Mouse (Mus musculus): Measurements from ENCODE around the gene Fry. TPM values are rescaled to one million over a fixed set of nuclear protein-coding genes. Genes with fewer than 3 reads are reported as not detected.
"Not testable (repeated sequence)": the region's sequence is repeated elsewhere in the genome, so short reads cannot be mapped to it uniquely, and the experiment has no call there.

Fry gene
- total and polyA plus RNA-seq, 3 experiments, result 43.8 to 153 (median 117) TPM

GRCm38 (mm10) chr5:150468431-150468830 is 350.0 kb downstream of the Fry start:
- no peaks in the 10 kb centered on the region for H3K27me3 ChIP-seq (ENCODE audit: control insufficient read depth, insufficient read depth, low read length)
- TF ChIP-seq EP300 (IDR thresholded peaks at IDR 0.05; ENCODE audit: insufficient read depth, low read depth, low read length) (peak; percentile 100), POLR2A (IDR thresholded peaks at IDR 0.05; ENCODE audit: insufficient read depth, low read depth, low read length) (peak; percentile 53; the same call in 1 of the 2 replicates), CTCF (IDR thresholded peaks at IDR 0.05) (no peak)
- H3K4me3 ChIP-seq, result no peak overlapping the region
- DNase-seq, result peak; percentile 48 to 64
- peaks cover 36% of the 10 kb centered on the region for H3K36me3 ChIP-seq (ENCODE audit: control insufficient read depth, insufficient read depth, low read length)
- H3K9ac ChIP-seq (ENCODE audit: low read depth, low read length), result 0 out of 2 replicates have a peak overlapping the region, but pooled peaks have one; percentile 10
- intact Hi-C loops (cut with DNase I), result loop anchor here (1.0 kb wide), 1 partner anchor 11 kb away; no protein-coding TSS in a partner anchor
- H3K27ac ChIP-seq, result peak overlapping the region; percentile 87
- WGBS, result 31% methylated on average over 6 of the region's 6 CpGs
- H3K4me1 ChIP-seq (ENCODE audit: control insufficient read depth, insufficient read depth, low read length), result peaks cover 9% of the 10 kb centered on the region
- H3K79me2 ChIP-seq (replicated peaks; ENCODE audit: control insufficient read depth, insufficient read depth, low read length), result no peaks in the 10 kb centered on the region; the same call in 1 of the 2 replicates

DNA sequence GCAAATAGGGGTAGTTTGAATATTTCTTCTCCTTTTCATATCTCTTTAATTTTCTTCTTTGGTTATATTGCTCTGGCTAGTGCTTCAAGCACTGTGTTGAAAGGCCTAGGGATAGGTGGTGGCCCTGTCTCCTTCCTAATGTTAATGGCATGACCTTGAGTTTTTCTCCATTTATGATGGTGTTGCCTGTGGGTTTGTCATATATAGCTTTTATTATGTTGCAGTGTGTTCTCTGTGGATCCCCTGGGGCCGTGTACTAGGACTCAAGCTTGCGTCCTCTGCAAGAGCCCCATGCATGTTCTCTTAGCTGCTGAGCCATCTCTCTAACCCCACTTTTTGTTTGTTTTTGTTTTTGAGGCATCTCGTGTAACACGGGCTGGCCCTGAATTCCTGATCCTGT is 358.9 kb downstream of the Fry start:
- H3K9ac ChIP-seq (ENCODE audit: low read depth, low read length), result no peak overlapping the region
- no peaks in the 10 kb centered on the region for H3K27me3 ChIP-seq (ENCODE audit: control insufficient read depth, insufficient read depth, low read length)
- no peaks in the 10 kb centered on the region for H3K4me1 ChIP-seq (ENCODE audit: control insufficient read depth, insufficient read depth, low read length)
- DNase-seq, result no peak
- intact Hi-C loops (cut with DNase I), result no loop called here
- no peak overlapping the region for H3K27ac ChIP-seq
- no peaks in the 10 kb centered on the region for H3K79me2 ChIP-seq (replicated peaks; ENCODE audit: control insufficient read depth, insufficient read depth, low read length)
- no peak overlapping the region for H3K4me3 ChIP-seq
- H3K36me3 ChIP-seq (ENCODE audit: control insufficient read depth, insufficient read depth, low read length), result peaks cover 15% of the 10 kb centered on the region
- 77% methylated on average over 4 of the region's 4 CpGs for WGBS
- TF ChIP-seq CTCF (IDR thresholded peaks at IDR 0.05) (no peak), POLR2A (IDR thresholded peaks at IDR 0.05; ENCODE audit: insufficient read depth, low read depth, low read length) (no peak), EP300 (IDR thresholded peaks at IDR 0.05; ENCODE audit: insufficient read depth, low read depth, low read length) (no peak)

- Histone ChIP-seq H3K79me2 (replicated peaks; ENCODE audit: control insufficient read depth, insufficient read depth, low read length) (no peaks in the 10 kb centered on the region), H3K9ac (ENCODE audit: low read depth, low read length) (no peak overlapping the region), H3K4me3 (no peak overlapping the region), H3K4me1 (ENCODE audit: control insufficient read depth, insufficient read depth, low read length) (no peaks in the 10 kb centered on the region), H3K27me3 (ENCODE audit: control insufficient read depth, insufficient read depth, low read length) (no peaks in the 10 kb centered on the region), H3K36me3 (ENCODE audit: control insufficient read depth, insufficient read depth, low read length) (peaks cover 16% of the 10 kb centered on the region), H3K27ac (peak overlapping the region; percentile 15)
- TF ChIP-seq POLR2A (IDR thresholded peaks at IDR 0.05; ENCODE audit: insufficient read depth, low read depth, low read length) (no peak), EP300 (IDR thresholded peaks at IDR 0.05; ENCODE audit: insufficient read depth, low read depth, low read length) (no peak), CTCF (IDR thresholded peaks at IDR 0.05) (no peak)
- no peak for DNase-seq
- 32% methylated on average over 4 of the region's 4 CpGs for WGBS
- intact Hi-C loops (cut with DNase I), result loop anchor here (2.0 kb wide), 1 partner anchor 26 kb away; no protein-coding TSS in a partner anchor
Observed at GRCm38 (mm10) chr5:150478612-150479011, 360.2 kb downstream of the Fry start.

DNA sequence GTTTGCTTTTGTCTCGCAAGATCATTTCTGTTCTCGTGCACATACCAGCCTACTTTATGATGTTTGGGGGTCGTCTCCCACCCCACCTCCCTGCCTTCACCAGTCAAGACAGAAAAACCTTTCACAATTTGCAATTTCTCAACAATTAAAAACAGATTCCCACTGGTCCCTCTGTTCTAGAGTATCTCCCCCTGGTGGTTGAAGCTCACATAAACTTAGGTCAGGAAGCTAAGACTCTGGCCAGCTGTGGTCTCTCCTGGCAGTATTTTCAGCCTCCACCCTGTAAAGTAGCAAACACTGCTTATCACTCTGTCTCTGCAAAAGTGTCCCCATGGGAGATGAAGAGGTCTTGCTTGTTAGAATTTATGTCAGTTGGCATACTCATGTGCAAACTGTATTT is 366.8 kb downstream of the Fry start:
- TF ChIP-seq EP300 (IDR thresholded peaks at IDR 0.05; ENCODE audit: insufficient read depth, low read depth, low read length) (no peak), CTCF (IDR thresholded peaks at IDR 0.05) (peak; percentile 77), POLR2A (IDR thresholded peaks at IDR 0.05; ENCODE audit: insufficient read depth, low read depth, low read length) (no peak)
- DNase-seq, result no peak
- 56% methylated on average over 3 of the region's 3 CpGs for WGBS
- H3K36me3 ChIP-seq (ENCODE audit: control insufficient read depth, insufficient read depth, low read length), result peaks cover 11% of the 10 kb centered on the region
- no peak overlapping the region for H3K27ac ChIP-seq
- H3K27me3 ChIP-seq (ENCODE audit: control insufficient read depth, insufficient read depth, low read length), result no peaks in the 10 kb centered on the region
- intact Hi-C loops (cut with DNase I), result loop anchor here (2.0 kb wide), 2 partner anchors 26 to 44 kb away; no protein-coding TSS in a partner anchor
- no peaks in the 10 kb centered on the region; the same call in 1 of the 2 replicates for H3K4me1 ChIP-seq (ENCODE audit: control insufficient read depth, insufficient read depth, low read length)
- no peak overlapping the region for H3K9ac ChIP-seq (ENCODE audit: low read depth, low read length)
- H3K79me2 ChIP-seq (replicated peaks; ENCODE audit: control insufficient read depth, insufficient read depth, low read length), result no peaks in the 10 kb centered on the region
- H3K4me3 ChIP-seq, result no peak overlapping the region

- Histone ChIP-seq H3K27me3 (ENCODE audit: control insufficient read depth, insufficient read depth, low read length) (no peaks in the 10 kb centered on the region), H3K79me2 (replicated peaks; ENCODE audit: control insufficient read depth, insufficient read depth, low read length) (no peaks in the 10 kb centered on the region), H3K4me3 (no peak overlapping the region), H3K9ac (ENCODE audit: low read depth, low read length) (no peak overlapping the region), H3K4me1 (ENCODE audit: control insufficient read depth, insufficient read depth, low read length) (no peaks in the 10 kb centered on the region), H3K27ac (no peak overlapping the region), H3K36me3 (ENCODE audit: control insufficient read depth, insufficient read depth, low read length) (peaks cover 4% of the 10 kb centered on the region; the same call in 1 of the 2 replicates)
- no peak for DNase-seq
- TF ChIP-seq CTCF (IDR thresholded peaks at IDR 0.05), result no peak
- TF ChIP-seq EP300 (IDR thresholded peaks at IDR 0.05; ENCODE audit: insufficient read depth, low read depth, low read length), result no peak
- no peak for TF ChIP-seq POLR2A (IDR thresholded peaks at IDR 0.05; ENCODE audit: insufficient read depth, low read depth, low read length)
- 88% methylated on average over 3 of the region's 3 CpGs for WGBS
- intact Hi-C loops (cut with DNase I), result no loop called here
Observed at GRCm38 (mm10) chr5:150490285-150490684, 371.8 kb downstream of the Fry start.

DNA sequence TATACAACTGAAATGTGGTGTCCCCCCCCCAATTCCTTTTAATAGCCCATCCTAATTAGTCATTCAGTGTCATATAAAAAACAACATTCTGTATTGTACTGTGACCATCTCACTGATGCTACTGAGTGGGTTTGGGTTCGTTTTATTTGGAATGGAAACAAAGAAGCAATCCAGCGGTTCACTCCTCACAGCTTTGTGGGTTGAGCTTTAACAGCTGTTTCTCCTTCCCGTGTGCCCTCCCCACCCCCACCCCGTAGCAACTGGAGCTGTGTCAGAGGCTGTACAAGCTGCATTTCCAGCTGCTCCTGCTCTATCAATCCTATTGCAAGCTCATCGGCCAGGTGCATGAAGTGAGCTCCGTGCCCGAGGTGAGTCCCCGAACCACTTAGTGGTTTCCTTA is 372.4 kb downstream of the Fry start:
- no peak for DNase-seq
- H3K4me1 ChIP-seq (ENCODE audit: control insufficient read depth, insufficient read depth, low read length), result no peaks in the 10 kb centered on the region
- no peaks in the 10 kb centered on the region for H3K36me3 ChIP-seq (ENCODE audit: control insufficient read depth, insufficient read depth, low read length)
- intact Hi-C loops (cut with DNase I), result no loop called here
- no peaks in the 10 kb centered on the region for H3K27me3 ChIP-seq (ENCODE audit: control insufficient read depth, insufficient read depth, low read length)
- TF ChIP-seq CTCF (IDR thresholded peaks at IDR 0.05), result no peak
- TF ChIP-seq EP300 (IDR thresholded peaks at IDR 0.05; ENCODE audit: insufficient read depth, low read depth, low read length), result no peak
- no peak for TF ChIP-seq POLR2A (IDR thresholded peaks at IDR 0.05; ENCODE audit: insufficient read depth, low read depth, low read length)
- no peak overlapping the region for H3K9ac ChIP-seq (ENCODE audit: low read depth, low read length)
- no peak overlapping the region for H3K27ac ChIP-seq
- H3K79me2 ChIP-seq (replicated peaks; ENCODE audit: control insufficient read depth, insufficient read depth, low read length), result no peaks in the 10 kb centered on the region
- 69% methylated on average over 8 of the region's 8 CpGs for WGBS
- no peak overlapping the region for H3K4me3 ChIP-seq

DNA sequence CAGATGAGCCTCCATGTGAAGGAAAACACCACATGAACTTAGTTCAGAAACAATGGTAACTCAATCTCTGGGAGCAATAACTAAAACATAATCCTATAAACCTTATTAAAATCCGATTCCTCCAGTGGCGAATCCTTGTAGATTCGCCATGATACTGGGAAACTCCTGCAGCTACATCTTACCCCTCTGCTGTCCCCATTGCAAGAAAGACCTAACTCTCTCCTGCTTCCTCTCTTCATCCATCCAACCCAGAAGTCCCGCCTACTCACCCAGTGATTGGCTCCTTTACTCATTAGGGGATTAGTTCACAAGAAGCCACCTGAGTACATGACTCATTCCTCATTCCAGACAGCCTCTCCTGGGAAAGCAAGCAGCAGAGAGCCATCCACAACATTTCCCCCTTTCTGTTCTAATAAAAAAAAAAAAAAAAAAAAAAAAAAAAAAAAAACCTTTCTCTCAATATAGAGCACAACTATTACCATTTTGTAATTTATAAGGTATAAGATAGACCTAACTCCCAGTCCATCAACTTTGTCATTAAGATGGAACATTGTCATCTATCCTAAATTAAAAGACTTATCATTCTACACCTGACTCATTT is 373.2 kb downstream of the Fry start:
- H3K79me2 ChIP-seq (replicated peaks; ENCODE audit: control insufficient read depth, insufficient read depth, low read length); H3K36me3 ChIP-seq (ENCODE audit: control insufficient read depth, insufficient read depth, low read length); H3K9ac ChIP-seq (ENCODE audit: low read depth, low read length); DNase-seq; H3K4me3 ChIP-seq; intact Hi-C loops (cut with DNase I); H3K4me1 ChIP-seq (ENCODE audit: control insufficient read depth, insufficient read depth, low read length); H3K27ac ChIP-seq; H3K27me3 ChIP-seq (ENCODE audit: control insufficient read depth, insufficient read depth, low read length): not testable (repeated sequence)
- 96% methylated on average over 4 of the region's 4 CpGs for WGBS
